Mouse (Mus musculus): Measurements from ENCODE around the gene Pcyox1.

The Pcyox1 gene

DNA sequence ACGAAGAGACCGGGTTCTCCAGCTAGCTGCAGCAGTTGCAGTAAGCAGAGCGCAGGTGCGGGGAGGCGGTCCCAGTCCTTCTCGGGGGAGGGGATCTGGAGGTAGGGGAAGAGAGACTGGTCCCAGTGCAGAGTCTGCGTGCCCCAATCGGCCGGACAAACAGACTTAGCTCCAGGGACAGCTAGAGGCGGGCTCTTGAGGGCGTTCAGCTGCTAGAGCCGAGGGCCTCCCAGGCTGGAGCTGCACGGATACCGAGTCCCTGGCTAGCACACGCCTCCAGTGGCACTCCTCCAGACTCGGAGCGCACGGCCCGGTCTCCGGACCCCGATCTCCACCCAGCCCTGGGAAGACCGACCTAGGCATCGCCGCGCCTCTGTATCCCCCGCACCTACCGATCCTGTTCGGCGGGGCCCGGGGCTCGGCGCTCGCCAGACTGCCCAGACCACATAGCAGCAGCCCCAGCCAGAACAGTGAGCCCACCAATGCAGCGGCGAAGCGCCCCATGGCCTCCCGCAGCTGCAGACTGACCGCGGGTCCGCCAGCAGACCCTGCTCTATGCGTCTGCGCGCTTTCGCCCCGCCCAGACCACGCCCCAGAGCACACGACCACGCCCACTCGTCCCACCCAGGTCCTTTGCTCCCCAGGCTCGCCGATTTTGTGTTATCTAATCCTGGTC, at the start of gene Pcyox1:
Pcyox1 (minus strand) TSS at position 574 of the 676 bp plus-strand sequence.
- peak; percentile 82 to 92 for DNase-seq (ENCODE audit: low spot score in 2 of 2)

DNA sequence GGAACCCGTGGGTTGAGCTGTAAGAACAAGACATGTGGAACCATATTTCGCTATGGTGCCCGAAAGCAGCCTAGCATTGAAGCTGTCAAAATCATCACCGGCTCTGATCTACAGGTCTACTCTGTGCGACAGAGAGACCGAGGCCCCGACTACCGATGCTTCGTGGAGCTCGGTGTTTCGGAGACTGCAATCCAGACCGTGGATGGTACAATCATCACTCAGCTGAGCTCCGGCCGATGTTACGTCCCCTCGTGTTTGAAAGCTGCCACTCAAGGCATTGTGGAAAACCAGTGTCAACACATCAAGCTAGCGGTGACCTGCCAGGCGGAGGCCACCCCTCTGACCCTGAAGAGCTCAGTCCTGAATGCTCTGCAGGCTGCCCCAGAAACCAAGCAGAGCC, 48.6 kb upstream of the Pcyox1 start:
- no peak for DNase-seq (ENCODE audit: low spot score in 2 of 2)

DNA sequence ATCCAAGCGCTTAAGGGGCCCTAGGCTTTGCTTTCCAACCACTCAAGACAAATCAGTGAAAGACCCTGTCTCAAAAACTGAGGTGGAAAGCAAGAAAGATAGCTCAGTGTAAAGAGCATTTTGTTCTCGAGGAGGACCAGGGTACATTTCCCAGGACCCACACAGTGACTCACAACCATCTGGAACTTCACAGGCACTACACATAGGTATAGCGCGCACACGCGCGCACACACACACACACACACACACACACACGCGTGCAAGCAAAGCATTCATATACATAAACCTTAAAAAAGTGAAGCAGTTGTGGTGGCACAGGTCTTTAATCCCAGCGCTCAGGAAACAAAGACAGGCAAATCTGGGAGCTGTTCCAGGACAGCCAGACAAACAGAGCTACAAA, 44.6 kb upstream of the Pcyox1 start:
- no peak for DNase-seq (ENCODE audit: low spot score in 2 of 2)

DNA sequence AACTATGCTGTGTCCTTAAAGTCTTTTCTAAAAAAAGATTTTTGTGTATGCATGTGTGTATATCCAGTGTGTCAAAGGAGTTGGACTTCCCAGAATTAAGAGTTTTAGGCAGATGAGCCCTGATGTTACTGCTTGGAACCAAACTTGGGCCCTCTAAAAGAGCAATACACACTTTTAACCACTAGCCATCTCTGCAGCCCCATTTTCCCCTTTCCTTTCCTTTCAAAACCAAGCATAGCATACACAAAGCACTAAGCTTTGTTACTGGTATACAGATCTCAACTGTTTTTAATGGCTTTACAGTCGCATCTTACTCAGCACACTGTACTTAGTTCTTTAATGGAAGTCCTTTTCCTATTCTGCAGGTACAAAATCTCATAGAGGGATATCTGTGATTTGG, 42.6 kb upstream of the Pcyox1 start:
- DNase-seq (ENCODE audit: low spot score in 2 of 2): no peak

DNA sequence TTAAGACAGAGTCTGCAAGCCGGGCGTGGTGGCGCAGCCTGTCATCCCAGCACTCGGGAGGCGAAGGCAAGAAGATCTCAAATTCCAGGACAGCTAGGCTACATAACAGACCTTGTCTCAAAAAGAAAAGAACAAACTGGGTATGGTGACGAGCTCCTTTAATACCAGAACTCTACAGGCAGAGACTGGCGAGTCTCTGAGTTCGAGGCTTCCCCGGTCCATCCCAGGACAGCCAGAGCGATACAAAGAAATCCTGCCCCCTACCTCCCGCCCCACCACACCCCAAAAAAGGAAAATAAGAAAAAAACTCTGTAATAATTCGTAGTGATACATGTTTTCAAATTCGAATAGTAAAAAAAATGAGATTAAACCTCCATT, 42.2 kb upstream of the Pcyox1 start:
- no peak for DNase-seq (ENCODE audit: low spot score in 2 of 2)

DNA sequence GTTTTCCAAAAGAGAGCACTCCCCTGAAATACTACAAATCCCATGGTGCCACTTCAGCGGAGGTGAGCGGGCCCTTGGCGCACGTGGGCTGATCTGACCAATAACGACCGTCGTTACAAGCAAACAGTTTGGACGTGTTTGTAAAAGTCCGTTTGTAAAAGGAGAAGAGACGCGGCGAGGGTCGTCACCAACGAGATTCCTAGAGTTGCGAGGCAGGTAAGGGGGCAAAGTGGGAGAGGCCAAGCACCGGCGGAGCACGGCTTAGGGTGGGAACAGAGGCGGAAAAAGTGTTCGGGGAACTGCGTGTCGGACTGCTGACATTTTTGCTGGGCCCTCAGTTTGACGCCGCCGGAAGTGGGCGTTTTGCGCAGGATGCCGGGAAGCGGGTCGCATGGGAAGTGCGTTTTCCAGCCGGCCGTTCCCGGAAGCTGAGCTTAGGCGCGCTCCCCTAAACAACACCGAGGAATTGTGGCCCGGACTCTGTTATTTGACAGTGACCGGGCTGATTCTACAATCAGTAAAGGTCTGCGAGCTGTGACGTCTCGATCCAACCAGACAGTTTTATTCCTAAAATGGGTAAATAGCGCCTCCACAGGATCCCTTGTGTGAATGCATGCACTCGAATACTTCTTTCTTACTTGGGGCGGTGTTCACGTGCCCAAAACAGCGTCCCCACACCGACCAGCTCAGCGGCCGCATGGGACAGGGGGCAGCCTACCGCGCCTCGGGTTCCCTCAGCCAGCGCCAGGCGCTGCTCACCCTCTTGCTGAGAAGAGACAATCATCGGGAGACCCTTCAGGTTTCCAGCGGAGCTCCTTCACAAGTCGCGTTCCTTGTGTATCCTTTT, 41.5 kb upstream of the Pcyox1 start, which contains the start of gene C87436:
C87436 (plus strand) TSS at position 103 of the 847 bp plus-strand sequence.
- DNase-seq (ENCODE audit: low spot score in 2 of 2): peak; percentile 90 to 94

DNA sequence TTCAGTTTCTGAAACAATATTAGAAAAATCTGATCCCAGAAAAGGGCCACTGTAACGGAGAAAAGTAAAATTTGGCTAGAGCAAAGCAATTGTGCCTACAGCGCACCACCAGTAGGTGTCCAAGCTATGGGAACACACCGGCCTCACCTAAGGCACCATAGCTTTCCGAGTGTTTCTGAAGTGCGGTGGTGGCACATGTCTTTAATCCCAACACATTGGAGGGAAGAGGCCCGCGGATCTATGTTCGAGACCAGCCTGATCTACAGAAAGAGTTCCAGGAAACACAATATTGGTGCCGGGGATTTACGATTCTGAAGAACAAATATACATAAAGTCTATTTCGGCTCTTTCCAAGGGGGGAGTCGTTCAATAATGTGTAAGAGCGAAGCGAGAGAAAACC, 40.8 kb upstream of the Pcyox1 start:
- DNase-seq (ENCODE audit: low spot score in 2 of 2): peak in 1 of 2 experiments; percentile 16

DNA sequence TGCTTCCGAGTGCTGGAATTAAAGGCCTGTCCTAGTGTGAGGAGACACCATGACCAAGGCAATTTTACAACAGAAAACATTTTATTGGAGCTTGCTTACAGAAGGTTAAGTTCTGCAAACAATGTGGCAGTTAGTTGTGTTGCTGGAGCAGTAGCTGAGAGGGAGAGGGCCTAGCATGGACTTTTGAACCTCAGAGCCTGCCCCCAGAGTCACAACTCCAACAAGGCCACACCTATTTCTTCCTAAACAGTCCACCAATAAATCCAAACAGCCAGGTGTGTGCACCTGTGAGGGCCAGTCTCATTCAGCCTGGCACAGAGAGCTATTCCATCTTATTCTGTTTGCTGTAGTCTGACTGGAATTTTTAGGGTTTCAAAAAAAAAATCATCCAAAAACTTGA, 36.7 kb upstream of the Pcyox1 start:
- DNase-seq (ENCODE audit: low spot score in 2 of 2): no peak

DNA sequence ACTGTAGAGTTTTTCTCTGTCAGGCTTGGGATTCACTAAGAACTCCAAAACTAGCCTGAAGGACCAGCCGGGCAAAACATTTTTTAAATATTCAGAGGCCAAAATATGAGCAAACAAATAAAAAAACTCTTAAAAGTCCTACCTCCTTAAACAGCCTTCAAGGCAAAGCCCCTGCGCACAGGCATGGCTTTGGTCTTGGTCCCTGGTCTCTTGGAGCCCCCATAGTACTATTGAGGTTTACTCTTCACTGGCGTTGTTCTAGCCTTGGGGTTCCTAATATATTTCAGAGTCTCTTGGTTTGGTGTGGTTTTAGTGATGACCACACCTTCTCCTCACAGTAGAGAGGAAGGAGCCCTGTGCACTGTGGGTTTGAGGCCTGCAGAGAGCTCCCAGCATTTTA, 34.6 kb upstream of the Pcyox1 start:
- no peak for DNase-seq (ENCODE audit: low spot score in 2 of 2)

DNA sequence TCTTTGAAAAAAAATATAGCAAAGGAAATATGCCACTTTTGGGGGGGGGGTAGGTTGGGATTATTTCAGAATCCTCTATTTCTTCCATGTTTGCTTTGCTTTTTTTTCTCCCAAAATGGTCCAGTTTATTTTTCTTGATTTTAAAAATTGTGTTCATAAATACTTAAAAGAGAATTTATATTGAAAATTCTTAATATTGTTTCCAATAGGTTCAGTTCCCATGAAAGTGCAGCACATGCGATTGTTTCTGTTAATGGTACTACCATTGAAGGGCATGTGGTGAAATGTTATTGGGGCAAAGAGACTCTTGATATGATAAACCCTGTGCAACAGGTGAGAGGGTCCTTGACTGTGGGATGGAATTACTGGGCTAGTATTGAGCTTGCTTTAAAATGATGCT, 29.4 kb upstream of the Pcyox1 start, which contains the start of gene Gm44790:
Gm44790 (plus strand) TSS at position 301 of the 400 bp plus-strand sequence.
- no peak for DNase-seq (ENCODE audit: low spot score in 2 of 2)

DNA sequence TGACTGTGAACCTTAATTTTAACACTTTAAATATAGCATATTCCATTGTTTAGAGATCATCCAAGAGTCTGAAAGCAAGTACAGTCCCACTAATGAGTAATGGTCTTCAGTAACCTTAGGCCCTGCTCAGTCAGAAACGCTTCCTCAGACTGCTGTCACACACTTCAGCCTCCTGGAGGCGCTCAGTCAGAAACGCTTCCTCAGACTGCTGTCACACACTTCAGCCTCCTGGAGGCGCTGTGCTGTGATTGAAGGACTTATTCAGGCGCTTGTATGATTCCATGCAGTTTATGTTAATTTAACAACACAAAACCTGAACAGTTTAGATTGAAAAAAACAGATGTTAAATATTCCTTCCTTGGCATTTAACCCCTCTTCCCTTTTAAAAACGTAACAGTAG, 23.5 kb upstream of the Pcyox1 start:
- DNase-seq (ENCODE audit: low spot score in 2 of 2): no peak

DNA sequence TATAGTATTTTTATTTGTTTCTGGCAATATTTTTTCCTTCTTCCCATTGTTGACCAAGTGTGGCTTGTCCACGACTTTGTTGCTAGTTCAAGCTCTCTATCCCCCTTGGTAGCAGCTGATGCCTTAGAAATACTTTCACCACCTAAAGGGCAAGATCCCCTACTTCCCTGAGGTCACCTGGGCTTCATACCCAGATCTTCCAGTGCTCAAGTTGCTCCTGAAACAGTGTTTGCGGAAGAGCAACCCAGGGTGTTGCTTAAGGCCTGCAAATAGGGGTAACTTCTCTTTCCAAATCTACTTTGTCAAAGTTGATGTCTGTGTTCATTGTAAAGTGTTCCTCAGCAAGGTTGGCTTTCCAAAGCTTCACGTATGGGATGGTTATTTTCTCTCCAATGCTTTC, 22.3 kb upstream of the Pcyox1 start:
- DNase-seq (ENCODE audit: low spot score in 2 of 2): no peak

DNA sequence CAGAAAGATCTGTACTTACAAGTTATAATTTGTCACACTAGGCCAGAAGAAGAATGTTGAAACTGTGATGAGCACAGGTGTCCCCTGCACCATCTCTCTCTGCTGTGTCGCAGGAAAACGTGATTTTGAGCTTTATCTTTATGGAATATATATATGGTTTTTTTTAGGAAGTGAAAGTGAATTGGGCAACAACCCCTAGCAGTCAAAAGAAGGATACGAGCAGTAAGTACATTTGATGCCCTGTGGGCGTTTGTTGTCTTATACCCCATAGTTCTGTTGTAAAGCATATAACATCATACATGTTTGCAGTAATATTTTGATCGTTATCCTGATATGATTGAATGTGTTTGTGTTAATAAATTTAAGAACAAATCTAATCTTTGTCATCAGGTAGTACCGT, 21.8 kb upstream of the Pcyox1 start:
- no peak for DNase-seq (ENCODE audit: low spot score in 2 of 2)

DNA sequence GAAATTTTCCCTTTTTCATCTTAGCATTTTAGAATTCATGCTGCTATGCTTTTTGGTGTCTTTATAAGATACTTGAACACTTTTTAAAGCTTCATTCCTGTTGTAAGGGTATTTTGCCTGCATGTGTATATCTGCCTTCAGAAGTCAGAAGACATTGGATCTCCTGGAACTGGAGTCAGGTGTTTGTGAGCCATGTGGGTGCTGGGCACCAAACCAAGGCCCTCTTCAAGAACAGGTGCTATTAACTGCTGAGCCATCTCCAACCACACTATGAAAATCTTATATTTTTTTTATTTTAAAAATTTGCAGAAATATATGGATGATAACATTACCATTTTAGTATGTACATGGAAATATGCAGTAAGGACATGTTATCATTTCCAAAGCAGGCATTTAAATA, 9.4 kb upstream of the Pcyox1 start:
- no peak for DNase-seq (ENCODE audit: low spot score in 2 of 2)

DNA sequence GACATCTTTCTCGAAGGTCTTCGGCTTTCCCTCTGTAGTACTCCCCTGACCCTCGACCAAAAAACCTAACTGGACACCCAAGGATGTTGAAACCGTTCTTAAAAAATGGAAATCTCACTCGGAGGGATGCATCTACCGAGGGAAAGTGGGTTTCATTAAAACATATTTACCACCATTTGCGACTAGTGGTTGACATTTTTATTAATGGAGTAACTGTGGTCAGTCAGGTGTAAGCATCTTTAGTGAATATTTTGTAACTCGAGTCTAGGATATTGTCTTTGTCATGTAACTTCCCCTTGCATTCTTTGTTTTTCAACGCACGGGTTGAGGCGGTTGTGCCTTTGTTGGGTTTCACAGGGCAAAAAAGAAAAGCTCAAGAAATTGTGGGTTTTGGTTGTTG, 8.0 kb upstream of the Pcyox1 start:
- no peak for DNase-seq (ENCODE audit: low spot score in 2 of 2)

DNA sequence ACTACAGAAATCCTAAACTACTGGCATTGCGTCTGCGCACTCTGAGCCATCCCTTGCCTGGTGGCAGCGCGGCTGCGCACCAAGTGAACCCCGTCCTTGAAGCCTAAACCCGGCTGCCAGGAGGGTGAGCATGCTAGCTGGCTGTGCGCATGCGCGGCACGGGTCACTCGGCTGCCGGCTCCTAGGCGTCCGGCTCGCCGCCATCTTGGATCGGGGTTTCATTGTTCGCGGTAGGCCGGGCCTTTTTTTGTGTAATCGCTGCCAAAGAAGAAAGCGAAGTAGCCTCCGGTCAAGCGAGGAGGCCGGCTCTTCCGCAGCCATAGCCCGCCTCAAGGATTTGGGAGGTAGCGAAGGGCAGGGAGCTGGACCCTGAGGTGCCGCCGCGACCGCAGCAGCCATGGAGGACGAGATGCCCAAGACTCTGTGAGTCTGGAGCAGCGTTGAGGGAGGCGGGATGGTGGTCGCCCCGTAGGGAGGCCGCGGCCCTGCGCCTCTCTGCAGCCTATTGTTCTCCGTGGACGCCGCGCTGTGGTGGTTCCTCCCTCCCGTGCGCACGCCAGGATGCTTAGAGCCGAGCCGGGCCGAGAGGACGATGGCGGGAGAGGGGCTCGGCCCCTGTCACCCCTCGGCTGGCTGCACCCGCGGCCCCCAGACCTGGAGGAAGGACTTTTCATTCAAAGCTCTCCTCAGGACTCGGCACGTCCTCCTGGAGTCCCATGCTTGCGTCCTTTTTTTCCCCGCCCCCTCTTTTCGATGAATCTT, 7.3 kb upstream of the Pcyox1 start, which contains the start of gene Tia1:
Tia1 (plus strand) TSS at position 120 of the 762 bp plus-strand sequence.
- DNase-seq (ENCODE audit: low spot score in 2 of 2): peak; percentile 82 to 96

DNA sequence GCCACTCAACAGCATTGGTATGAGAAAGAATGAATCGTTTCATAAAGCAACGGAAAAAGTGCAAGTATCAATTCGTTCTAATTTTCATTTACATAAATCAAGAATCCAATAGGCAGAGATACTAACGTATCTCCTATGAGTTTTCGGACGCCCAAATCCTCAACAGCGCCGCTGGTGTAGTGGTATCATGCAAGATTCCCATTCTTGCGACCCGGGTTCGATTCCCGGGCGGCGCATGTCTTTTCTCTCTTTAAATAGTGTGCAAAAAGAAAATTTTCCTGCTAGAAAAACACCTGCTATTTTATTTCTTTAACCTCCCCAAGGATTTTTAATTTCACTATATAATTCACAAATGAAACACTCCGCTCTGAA, 6.8 kb upstream of the Pcyox1 start:
- peak; percentile 79 to 88 for DNase-seq (ENCODE audit: low spot score in 2 of 2)

DNA sequence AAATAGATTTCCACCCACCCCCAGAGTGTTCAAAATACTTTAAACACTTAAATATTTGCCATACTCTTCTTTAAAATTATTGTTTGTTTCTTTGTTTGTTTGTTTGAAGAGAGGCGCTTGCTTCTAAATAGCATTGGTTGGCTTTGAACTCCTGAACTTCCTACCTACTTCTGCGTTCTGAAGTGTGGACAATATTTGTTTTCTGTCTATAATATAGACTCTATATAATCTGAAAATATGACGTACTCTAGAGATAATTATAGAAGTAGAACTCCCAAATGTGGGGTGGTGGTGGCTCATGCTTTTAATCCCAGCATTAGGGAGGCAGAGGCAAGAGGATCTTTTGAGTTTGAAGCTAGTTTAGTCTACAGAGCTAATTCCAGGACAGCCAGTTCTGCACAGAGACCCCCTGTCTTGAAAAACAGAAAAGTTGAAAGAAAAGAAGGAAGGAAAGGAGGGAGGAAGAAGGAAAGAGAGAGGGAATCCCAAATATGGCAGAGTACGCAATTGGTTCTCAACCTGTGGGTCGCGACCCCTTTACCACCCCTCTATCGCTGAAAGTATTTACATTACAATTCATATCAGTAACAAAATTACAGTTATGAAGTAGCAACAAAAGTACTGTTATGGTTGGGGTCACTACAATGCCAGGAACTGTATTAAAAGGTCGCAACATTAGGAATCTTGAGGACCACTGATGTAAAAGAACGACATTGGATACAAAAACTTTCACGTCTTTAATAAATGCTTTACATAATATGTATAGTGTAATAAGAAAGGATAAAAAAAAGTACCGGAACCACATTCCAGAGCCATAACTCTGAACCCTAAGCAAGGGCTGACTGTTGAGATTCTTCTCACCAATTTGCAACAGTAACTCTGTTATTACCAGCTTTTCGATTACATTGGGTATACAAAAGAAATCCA, 6.0 kb upstream of the Pcyox1 start:
- no peak for DNase-seq (ENCODE audit: low spot score in 2 of 2)

DNA sequence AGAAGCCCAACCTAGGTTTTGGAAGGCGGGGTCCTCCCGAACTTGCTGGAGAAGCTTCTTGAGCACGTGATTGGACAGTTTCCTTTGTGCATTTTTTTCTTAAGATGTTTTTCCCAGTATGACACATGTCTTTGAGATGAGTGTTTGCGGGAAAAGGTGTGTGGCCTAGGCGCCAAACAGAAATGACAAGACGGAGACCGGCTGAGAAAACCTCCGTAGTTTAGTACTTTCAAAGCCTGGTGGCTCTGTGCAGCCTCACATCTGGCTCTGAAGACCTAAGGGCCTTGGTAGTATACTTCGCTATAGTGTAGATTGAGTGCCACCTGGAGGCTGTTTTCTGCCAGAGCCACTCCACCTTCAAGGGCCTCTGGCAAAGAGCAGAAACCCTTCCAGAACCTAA, 4.0 kb upstream of the Pcyox1 start:
- DNase-seq (ENCODE audit: low spot score in 2 of 2): peak; percentile 39 to 49

DNA sequence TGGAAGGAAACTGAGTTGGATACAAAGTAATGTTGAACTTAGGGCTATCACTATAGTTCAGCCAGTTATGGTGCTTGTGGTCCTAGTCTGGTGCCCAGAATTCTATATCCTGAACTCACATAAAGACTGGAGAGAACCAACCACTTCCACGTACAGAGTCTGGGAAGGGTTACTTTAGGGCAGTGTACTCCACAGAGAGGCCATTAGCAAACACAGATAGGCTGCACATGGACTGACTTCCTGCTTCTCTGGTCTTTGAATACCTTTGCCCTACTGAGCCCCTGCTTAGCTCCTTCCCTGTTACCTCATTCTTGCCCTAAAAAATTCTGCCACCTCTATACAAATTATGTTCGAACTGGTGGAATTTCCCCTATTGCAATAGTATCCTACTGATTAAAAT, 3.0 kb upstream of the Pcyox1 start:
- no peak for DNase-seq (ENCODE audit: low spot score in 2 of 2)

DNA sequence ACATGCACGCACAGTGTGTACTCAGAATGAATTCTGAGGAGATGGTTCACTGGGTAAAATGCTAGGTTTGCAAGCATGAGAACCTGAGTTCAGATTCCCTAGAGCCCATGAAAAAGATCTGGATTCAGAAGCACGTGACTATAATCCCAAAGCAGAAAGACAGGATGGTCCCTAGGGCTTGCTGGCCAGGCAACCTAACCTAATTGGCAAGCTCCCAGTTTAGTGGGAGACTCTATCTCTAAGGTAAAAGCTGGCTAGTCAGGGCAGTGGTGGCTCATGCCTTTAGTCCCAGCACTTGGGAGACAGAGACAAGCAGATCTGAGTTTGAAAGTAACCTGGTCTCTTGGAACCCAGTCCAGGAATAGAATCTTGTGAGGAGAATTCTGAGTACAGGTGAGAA, 2.0 kb upstream of the Pcyox1 start:
- DNase-seq (ENCODE audit: low spot score in 2 of 2): no peak

All from urinary bladder, adult 18-20 months (tissue).